Mouse (Mus musculus) forelimb bud, embryonic 11.5 days (tissue): Measurements from ENCODE around the gene Cep131.

Source experiments
- DNase-seq: peaks from one replicate; pipeline ENCODE4 v3.0.0-alpha.2; 2012; ENCODE audit warnings: low read depth, low spot score

The Cep131 gene

DNA sequence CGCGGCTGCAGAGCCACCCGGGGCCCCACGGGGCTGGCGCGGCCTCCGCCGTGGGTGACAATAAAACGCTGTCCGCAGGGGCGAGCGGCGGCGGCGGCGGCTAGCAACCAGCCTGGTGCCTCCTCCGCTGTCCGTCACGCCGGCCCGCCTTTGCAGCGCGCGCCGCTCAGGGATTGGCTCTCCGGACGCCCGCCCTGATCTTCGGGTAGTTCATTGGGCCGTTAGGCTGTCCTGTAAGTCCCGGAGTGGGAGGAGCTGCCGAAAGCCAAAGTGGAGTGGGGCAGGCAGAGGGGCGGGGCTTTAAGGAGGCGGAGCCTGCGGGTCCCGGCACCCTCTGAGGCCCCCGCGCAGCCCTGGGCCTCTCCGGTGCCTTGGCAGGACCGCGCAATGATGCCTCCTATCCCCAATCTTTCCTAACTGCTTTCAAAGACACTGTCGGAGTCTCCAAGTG lies at the start of gene Cep131:
TSS of gene Cep131 (minus strand) at position 126 of the 451 bp plus-strand sequence.
- DNase-seq = peak; percentile 96

DNA sequence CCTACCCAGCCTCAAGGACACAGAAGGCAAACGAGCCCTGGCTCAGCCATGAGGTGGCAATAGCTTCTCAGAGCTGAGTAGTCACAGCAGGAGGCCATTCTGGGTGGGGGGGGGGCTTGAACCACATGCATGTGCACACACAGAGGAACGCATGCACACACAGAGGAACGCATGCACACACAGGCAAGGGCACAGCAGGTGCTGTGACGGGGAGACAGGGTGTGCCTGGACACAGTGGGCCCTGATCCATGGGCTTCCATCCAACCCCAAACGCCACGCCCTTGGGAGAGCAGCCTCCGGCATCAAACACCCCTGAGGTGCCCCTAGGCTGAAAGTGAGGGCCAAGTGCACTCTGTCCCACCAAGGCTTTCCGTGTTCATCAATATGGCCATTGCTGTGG lies 49.6 kb upstream of the Cep131 start:
- DNase-seq = no peak

DNA sequence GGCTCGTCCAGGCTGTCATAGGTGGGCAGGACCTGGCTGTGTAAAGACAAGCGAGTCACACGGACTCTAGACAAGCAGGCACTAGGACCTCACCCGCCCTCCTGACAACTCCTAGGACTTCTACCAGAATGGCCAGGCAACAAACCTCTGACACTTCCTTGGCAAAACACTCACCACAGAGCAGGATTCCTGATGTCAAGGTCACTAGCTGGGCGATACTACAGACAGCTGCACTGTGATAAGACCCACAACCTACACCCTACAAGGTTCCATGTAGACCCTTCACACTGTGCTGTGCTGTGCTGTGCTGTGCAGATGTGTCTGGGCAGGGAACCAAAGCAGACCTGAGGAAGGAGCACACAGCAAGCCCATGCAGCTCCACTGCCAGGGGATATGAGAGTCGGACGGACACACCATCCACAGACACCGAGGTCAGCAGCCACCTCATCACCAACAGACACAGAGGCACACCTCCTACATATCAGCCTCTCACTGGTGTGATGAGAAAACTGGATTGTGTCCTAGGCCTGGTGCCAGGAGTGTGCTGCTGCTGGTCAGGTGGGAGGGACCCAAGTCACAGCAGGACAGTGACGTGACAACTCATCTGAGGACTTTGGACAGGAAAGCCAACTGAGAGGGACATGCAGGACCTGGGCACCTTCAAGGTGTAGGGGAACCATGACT lies 48.4 kb upstream of the Cep131 start:
- no peak for DNase-seq

DNA sequence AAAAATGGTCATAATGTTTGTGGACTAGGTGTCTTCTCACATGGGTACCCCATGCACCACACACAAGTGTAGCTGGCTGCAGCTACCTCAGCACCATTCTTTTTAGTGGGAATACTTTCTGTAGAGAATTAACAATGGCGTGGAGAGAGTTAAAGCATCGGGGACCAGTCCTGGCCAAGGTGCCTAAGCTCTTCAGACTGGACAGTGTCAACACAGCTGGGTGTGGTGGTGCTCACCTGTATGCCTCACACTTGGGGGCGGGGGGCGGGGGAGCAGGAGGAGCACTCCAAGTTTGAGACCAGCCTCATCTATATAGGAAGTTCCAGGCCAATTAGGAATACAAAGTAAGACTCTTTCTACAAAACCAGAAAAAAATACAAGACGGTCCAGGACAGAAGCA lies 47.5 kb upstream of the Cep131 start:
- DNase-seq = no peak

DNA sequence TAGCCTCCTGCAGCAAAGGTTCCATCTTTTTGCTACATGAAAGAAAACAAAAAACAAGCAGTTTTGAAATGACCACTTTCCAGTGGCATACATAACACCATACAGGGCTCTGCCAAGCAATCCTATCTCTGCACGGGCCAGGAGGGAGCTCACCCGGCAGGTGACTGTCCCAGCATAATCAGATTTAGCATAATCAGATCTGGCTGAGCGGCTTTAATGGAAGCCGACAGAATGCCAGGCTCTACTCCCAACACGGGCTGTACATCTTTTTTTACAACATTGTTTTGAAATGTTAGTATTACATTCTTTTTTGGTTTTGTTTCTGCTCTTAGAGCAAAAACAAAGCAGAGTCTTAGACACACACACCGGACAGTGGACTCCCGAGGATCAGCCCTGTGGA lies 42.7 kb upstream of the Cep131 start:
- DNase-seq = no peak

DNA sequence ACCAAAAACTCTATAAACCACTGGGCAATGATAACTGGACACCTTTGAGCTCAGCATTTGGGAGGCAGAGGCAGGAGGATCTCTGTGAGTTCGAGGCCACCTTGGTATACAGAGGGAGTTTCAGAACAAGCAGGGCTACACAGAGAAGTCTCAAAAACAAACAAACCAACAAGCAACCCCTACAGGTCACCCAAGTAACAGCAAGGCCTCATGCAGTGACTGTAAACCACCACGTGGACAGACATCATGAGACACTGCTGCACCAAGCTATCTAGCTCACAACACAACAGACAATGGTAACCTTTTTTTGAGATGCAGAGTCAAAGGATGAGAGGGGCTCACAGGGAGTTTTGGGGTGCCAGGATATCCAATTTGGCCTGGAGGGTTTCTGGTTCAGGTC lies 40.2 kb upstream of the Cep131 start:
- DNase-seq = no peak

DNA sequence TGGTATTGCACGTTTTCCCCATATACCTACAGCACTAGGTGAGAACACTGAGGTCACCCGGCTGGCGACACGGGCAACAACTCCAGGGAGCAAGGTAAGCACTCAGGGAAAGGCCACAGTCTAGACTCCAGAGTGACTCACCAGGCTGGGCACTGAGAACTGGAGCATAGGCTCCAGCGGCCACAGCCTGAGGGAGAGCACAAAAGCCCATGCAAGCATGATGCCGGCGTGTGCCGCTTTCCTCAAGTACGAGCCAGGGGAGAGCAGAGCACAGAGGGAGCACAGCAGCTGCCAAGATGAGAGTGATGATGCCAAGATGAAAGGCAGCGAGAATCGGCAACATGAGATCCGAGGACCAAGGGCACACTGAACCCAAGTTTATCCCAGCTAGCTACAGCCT lies 35.5 kb upstream of the Cep131 start:
- DNase-seq = no peak

DNA sequence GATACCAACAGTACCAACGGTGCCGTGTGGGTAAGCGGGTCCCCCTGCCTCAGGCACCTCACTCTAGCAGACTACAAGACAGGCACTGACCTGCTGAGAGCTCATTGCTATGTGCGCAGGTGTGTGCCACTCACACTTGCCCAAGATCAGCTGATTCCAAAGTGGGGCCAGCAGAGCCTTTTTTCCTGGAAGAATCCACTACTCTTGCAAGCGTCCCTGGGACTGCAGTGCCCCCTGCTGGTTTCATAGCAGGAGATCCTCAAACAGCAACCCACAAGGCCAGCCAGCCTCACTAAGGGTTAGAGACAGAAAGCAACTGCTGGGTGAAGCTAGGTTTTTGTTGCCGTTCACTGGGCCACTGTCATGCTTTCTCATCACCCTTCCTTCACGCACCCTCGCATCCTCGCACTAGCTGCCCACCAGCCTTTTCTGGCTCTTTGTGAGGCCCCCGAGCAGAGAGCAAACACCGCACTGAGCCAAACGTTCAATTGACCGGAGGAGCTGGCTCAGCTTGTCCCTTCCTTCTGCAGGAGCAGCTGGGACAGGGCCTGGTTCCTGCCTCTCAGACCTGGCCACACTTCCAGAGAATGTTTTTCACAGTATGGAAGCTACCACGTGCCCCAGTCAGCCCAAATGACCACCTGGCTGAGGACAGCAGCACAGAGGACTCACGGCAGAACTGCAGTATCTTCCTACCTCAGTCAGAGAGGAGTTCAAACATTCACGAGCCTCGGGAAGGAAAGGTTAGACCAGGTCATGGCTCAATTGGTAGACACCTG lies 34.2 kb upstream of the Cep131 start:
- DNase-seq = peak; percentile 69

DNA sequence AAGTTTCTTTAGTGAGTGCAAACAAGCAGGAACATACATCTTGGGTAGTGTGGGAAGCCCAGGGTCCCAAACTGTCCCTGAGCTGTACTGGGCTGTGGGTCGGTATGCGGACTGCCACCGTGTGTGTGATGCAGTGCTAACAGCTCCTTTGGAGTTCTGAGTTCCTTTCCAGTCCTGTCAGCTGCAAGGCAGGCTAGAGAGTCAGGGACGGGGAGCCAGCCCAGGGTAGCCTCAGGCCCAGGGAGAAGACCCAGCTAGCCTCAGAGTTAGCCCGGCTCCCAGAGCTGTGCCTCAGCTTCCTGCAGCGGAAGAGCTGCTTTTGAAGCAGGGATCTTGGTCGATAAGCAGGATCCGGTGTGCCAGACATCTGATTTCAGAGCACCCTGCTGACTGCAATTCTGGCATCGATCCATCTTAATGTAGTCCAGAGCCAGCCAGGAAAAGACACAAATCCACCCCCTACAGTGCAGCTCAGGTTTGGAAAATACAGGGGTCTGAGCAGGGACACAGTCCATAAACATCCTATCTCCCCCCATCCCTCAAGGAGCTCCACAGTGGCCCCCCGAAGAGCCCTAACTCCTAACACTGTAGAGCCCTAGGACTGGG lies 33.4 kb upstream of the Cep131 start:
- no peak for DNase-seq

DNA sequence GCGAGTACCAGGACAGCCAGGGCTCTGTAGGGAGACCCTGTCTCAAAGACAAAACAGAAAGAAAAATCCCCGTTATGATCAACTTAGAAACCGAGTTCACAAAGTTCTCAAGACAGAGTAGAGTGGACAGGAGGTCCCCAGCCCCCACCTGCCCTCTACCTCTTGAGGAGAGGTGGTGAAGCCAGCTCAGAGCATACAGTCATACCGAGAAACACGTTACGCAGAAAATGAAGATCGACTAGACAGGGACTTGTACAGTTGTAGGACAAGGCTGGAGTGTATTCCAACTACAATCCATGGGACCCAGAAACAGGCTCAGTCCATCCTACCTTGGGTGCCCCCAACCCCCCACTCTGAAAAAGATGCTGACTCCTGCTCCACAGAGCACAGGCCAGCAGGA lies 32.5 kb upstream of the Cep131 start:
- no peak for DNase-seq

DNA sequence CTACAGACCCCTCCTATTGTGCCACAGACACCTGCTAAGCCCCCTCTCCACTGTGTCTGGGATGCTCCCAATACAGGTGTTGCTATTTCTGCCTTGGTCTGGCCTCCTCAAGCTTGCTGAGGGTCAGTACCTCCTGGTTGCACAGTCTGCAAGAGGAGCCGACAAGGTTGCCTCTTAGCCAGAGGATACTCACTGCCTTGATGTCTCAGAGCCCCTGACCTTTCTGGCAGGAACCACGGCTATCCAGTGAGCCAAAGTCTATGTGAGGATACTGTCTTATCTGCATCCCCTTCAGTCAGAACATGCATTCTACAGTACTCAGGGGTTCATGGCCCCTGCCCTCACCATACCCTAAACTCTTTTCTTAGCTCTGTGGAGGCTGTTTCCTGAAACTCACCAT lies 31.0 kb upstream of the Cep131 start:
- no peak for DNase-seq

DNA sequence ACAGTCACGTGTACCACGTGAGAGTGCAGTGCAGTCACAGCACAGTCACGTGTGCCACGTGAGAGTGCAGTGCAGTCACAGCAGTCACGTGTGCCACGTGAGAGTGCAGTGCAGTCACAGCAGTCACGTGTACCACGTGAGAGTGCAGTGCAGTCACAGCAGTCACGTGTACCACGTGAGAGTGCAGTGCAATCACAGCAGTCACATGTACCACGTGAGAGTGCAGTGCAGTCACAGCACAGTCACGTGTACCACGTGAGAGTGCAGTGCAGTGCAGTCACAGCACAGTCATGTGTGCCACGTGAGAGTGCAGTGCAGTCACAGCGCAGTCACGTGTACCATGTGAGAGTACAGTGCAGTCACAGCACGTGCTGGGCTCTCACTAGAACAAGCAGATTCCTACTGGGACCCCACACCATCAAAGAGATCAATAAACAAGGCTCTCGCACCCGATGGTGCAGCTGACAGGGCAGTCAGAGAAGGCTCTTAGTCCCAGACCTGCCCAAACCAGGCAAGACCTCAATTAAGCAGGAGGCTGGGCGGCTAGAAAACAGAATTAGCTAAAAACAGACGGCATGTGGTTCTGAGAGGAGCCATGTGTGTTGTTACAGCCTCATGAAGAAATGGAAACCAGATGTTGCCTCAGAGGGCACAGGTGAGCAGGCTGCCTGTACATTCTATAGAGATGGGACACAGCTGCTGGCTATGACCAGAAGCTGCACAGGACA lies 28.0 kb upstream of the Cep131 start:
- DNase-seq = peak; percentile 91

DNA sequence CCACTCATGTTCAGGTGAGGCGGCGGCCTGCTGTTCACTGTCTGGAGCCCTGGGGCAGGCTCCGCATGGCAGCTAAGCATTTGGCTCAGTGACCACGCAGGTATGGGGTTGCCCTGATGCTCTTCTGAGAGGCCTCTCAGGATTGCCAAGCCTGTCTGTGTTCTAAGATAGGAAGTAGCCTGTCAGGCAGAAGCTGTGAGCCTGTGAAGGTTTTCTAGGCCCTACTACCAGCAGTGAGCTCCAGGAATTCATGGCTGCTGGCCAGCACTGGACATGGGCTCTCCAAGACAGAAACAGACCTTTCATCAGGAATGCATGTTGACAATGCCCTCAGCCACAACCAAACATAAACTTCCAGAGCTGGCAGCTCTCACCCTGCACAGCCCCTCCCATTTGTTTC lies 25.5 kb upstream of the Cep131 start:
- no peak for DNase-seq

DNA sequence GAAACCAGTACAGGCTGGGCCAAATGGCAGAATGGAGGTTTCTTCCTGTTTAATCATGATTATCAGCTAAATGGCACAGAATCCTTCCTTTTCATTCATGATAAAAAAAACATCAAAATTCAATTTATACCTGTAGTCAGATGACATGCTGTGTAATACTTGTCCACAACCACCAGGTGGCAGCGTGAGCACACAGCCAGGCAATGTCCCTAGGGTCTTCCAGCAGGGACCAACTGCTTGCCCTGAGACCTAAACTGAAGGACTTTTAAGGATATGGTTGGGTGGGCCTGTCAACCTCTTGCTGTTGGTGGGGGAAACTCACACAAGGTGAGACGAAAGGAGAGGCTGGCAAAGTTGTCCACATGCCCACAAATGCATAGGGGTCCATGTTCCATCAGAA lies 24.4 kb upstream of the Cep131 start:
- DNase-seq = peak; percentile 77

DNA sequence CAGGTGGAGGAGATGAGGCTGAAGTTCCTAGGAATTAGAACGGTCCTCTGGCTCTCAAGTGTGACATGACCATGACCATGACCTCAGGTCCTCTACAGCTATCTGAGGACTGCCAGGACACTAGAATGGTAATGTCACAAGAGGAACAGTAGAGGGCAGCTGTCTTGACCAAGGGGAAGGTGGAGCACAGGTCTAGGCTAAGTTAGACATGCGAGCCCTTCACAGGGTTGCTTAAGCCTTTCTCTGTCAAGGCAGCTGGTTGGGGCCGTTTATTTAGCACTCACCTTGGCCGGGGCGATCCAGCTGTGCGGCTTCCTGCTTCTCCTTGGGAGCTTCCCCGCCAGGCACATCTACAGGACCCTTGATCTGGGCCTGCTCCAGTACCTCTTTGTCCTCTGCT lies 23.9 kb upstream of the Cep131 start:
- no peak for DNase-seq

DNA sequence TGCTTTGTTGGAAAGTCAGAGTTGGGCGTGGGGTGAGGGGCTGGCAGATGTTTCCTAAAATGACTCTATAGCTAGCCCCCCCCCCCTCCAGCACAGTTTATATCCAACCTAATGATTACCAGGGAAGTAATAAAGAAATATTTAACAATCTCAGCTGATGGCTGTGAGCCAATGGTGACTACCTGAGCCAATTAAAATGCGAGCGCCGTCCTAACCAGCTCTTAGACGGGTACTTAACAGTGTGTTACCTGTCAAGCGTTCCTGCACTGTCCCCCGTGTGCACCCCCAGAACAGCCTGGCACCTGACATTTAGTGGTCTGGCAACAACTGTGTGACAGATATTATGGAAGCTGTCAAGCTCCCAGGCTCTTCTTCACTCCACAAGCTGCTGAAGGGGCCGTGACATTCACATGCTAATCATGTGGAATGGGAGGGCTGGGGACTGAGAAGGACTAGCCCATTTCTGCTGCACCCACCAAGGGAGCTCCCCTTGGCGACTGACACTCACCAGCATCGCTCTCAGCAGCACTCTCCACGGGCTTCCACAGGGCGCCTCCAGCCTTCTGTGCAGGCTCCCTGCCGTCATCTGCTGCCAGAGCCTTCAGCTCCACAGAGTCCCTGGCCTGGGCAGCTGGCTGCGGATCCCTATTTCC lies 23.1 kb upstream of the Cep131 start:
- DNase-seq = no peak

DNA sequence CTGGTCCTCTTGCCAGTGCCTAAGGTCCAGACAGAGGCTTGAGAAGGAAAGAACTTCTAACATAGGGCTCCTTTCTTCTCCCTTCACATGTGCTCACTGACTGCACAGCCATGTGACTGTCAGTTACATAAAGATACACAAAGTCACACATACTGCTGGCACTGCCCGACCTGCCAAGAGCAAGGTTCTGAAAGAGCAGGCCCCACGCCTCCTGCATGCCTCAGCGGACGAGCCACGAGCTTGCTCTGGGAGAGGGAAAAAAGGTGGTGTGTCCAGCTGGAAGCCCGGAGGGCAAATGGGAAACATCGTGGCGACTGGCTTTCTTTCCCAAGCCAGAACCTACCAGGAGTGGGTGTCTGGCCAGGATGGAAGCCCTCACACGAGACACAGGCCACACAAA lies 21.2 kb upstream of the Cep131 start:
- no peak for DNase-seq

DNA sequence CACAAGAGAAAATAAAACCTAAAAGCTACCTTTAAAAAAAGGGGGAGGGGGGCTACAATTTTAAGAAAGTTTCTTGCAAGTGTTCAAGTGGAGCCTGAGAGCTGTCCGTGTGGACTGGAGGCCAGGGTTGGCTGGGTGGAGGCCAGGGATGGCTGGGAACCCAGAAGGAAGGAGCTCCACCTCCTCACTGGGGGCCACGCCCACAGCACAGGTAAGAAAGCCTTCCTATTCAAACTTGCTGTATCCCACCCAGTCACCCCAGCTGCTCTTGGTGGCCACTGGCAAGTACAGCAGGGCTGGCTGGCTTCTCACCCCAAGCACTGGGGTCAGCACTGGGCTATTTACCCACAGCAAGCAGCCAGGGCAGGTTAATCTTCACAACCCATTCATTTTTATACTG lies 20.4 kb upstream of the Cep131 start:
- no peak for DNase-seq

DNA sequence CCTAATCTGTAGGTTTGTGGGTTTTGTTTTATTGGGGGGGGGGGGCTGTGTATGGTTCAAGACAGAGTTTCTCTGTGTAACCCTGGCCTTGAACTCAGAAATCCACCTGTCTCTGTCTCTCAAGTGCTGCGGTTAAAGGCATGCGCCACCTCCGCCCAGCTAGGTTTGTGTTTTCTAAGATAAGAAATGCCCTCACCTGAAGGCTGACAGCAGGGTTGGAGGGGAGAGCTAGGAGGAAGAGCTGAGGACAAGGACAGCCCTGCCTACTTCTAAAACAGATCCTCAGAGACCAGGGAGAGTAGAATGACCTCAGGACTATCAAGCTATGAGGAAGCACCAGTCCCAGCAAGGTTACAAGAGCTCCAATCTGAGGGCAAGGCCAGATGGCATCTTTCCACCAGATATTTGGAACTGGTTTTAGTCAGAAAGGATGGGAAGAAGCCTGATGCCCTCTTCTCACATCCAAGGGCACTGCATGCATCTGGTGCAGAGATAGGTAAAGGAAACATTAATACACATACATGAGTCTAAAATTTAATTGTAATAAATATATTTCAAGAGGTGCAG lies 16.9 kb upstream of the Cep131 start:
- no peak for DNase-seq

DNA sequence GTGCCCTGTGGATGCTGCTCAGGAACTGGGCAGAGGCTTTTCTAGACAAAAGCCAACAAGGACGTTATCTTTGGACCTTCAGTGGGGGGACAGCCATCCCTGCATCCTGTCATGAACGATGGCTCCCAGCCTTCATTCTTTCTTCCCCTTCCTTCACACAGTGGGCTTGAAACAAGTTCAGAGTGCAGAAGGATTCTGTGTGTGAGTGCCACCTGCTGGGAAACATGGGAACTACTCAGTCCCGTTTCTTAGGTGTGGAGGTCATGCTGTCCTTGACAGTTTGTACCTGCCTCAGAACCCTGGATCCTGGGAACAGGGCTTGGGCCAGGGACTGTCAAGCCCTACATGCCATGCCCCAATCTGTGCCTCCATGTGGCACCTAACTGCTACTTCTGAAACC lies 14.4 kb upstream of the Cep131 start:
- peak; percentile 80 for DNase-seq
